Mouse (Mus musculus): ENCODE results near the gene 6430548M08Rik. TPM values are rescaled to one million over a fixed set of nuclear protein-coding genes. Genes with fewer than 3 reads are reported as not detected.

Gene 6430548M08Rik
- polyA plus RNA-seq, 1 experiment from 2014 or later: 12.9 TPM

Other genes starting within 250 kb of the 6430548M08Rik start
- 167 and 176 TPM in 2 replicates for gene Usp10, start 203.8 kb upstream of the 6430548M08Rik start, polyA plus RNA-seq (2016; fragmentation: Nextera tagmentation; extraction: Ambion mirVana)
- gene Gm20388, start 203.3 kb upstream of the 6430548M08Rik start, polyA plus RNA-seq (2016; fragmentation: Nextera tagmentation; extraction: Ambion mirVana): 5.6 TPM in 1 of 2 replicates, not detected in the other
- 2.3 TPM in 2 replicates for gene Crispld2, start 121.7 kb upstream of the 6430548M08Rik start, polyA plus RNA-seq (2016; fragmentation: Nextera tagmentation; extraction: Ambion mirVana)
- 30.4 and 31.0 TPM in 2 replicates for gene Zdhhc7, start 12.7 kb upstream of the 6430548M08Rik start, polyA plus RNA-seq (2016; fragmentation: Nextera tagmentation; extraction: Ambion mirVana)
- 2.5 and 3.2 TPM in 2 replicates for gene Fam92b, start 63.3 kb downstream of the 6430548M08Rik start, polyA plus RNA-seq (2016; fragmentation: Nextera tagmentation; extraction: Ambion mirVana)
- 20.4 and 27.0 TPM in 2 replicates for gene Gse1, start 114.3 kb downstream of the 6430548M08Rik start, polyA plus RNA-seq (2016; fragmentation: Nextera tagmentation; extraction: Ambion mirVana)

All from forebrain, embryonic 12.5 days (tissue).